Mouse (Mus musculus): ENCODE measurements around the gene Tnpo1. TPM values are rescaled to one million over a fixed set of nuclear protein-coding genes. Genes with fewer than 3 reads are reported as not detected.

Tnpo1 gene
- 89.3 and 97.8 TPM in 2 replicates for total RNA-seq (2017)

GRCm38 (mm10) chr13:98926213-98926957 lies at the start of gene Tnpo1:
Gene Tnpo1 (minus strand): TSS chr13:98926384.
- peak; percentile 72 for ATAC-seq (ENCODE audit: extremely low read depth, insufficient number of reproducible peaks, low FRiP score, poor library complexity, severe bottlenecking)

GRCm38 (mm10) chr13:98972090-98972489 lies 45.9 kb upstream of the Tnpo1 start:
- no peak for ATAC-seq (ENCODE audit: extremely low read depth, insufficient number of reproducible peaks, low FRiP score, poor library complexity, severe bottlenecking)

GRCm38 (mm10) chr13:98971641-98972040 lies 45.5 kb upstream of the Tnpo1 start:
- no peak for ATAC-seq (ENCODE audit: extremely low read depth, insufficient number of reproducible peaks, low FRiP score, poor library complexity, severe bottlenecking)

- ATAC-seq (ENCODE audit: extremely low read depth, insufficient number of reproducible peaks, low FRiP score, poor library complexity, severe bottlenecking) = no peak
Measured at GRCm38 (mm10) chr13:98968517-98968916, 42.3 kb upstream of the Tnpo1 start.

GRCm38 (mm10) chr13:98967942-98968341 lies 41.8 kb upstream of the Tnpo1 start:
- ATAC-seq (ENCODE audit: extremely low read depth, insufficient number of reproducible peaks, low FRiP score, poor library complexity, severe bottlenecking) = 0 out of 2 replicates have a peak, but pooled peaks have one; percentile 36

- no peak for ATAC-seq (ENCODE audit: extremely low read depth, insufficient number of reproducible peaks, low FRiP score, poor library complexity, severe bottlenecking)
Measured at GRCm38 (mm10) chr13:98966583-98966982, 40.4 kb upstream of the Tnpo1 start.

GRCm38 (mm10) chr13:98963612-98964011 lies 37.4 kb upstream of the Tnpo1 start:
- ATAC-seq (ENCODE audit: extremely low read depth, insufficient number of reproducible peaks, low FRiP score, poor library complexity, severe bottlenecking) = no peak

- no peak for ATAC-seq (ENCODE audit: extremely low read depth, insufficient number of reproducible peaks, low FRiP score, poor library complexity, severe bottlenecking)
Measured at GRCm38 (mm10) chr13:98958177-98958576, 32.0 kb upstream of the Tnpo1 start.

GRCm38 (mm10) chr13:98956209-98956608 lies 30.0 kb upstream of the Tnpo1 start:
- ATAC-seq (ENCODE audit: extremely low read depth, insufficient number of reproducible peaks, low FRiP score, poor library complexity, severe bottlenecking) = no peak

GRCm38 (mm10) chr13:98955676-98956075 lies 29.5 kb upstream of the Tnpo1 start:
- ATAC-seq (ENCODE audit: extremely low read depth, insufficient number of reproducible peaks, low FRiP score, poor library complexity, severe bottlenecking) = no peak

GRCm38 (mm10) chr13:98955226-98955625 lies 29.0 kb upstream of the Tnpo1 start:
- no peak for ATAC-seq (ENCODE audit: extremely low read depth, insufficient number of reproducible peaks, low FRiP score, poor library complexity, severe bottlenecking)

GRCm38 (mm10) chr13:98953830-98954229 lies 27.6 kb upstream of the Tnpo1 start:
- no peak for ATAC-seq (ENCODE audit: extremely low read depth, insufficient number of reproducible peaks, low FRiP score, poor library complexity, severe bottlenecking)

GRCm38 (mm10) chr13:98951951-98952350 lies 25.8 kb upstream of the Tnpo1 start:
- ATAC-seq (ENCODE audit: extremely low read depth, insufficient number of reproducible peaks, low FRiP score, poor library complexity, severe bottlenecking) = no peak

GRCm38 (mm10) chr13:98948146-98948545 lies 22.0 kb upstream of the Tnpo1 start:
- no peak for ATAC-seq (ENCODE audit: extremely low read depth, insufficient number of reproducible peaks, low FRiP score, poor library complexity, severe bottlenecking)

- no peak for ATAC-seq (ENCODE audit: extremely low read depth, insufficient number of reproducible peaks, low FRiP score, poor library complexity, severe bottlenecking)
Measured at GRCm38 (mm10) chr13:98946434-98946833, 20.2 kb upstream of the Tnpo1 start.

- ATAC-seq (ENCODE audit: extremely low read depth, insufficient number of reproducible peaks, low FRiP score, poor library complexity, severe bottlenecking) = no peak
Measured at GRCm38 (mm10) chr13:98945908-98946307, 19.7 kb upstream of the Tnpo1 start.

- peak; percentile 73 for ATAC-seq (ENCODE audit: extremely low read depth, insufficient number of reproducible peaks, low FRiP score, poor library complexity, severe bottlenecking)
Measured at GRCm38 (mm10) chr13:98945381-98945780, 19.2 kb upstream of the Tnpo1 start.

GRCm38 (mm10) chr13:98944620-98945081 lies 18.5 kb upstream of the Tnpo1 start:
- ATAC-seq (ENCODE audit: extremely low read depth, insufficient number of reproducible peaks, low FRiP score, poor library complexity, severe bottlenecking) = peak; percentile 85

GRCm38 (mm10) chr13:98942360-98942759 lies 16.2 kb upstream of the Tnpo1 start:
- ATAC-seq (ENCODE audit: extremely low read depth, insufficient number of reproducible peaks, low FRiP score, poor library complexity, severe bottlenecking) = no peak

- no peak for ATAC-seq (ENCODE audit: extremely low read depth, insufficient number of reproducible peaks, low FRiP score, poor library complexity, severe bottlenecking)
Measured at GRCm38 (mm10) chr13:98941829-98942343, 15.7 kb upstream of the Tnpo1 start.
